Comparison of ENCODE assay signal across 28 mouse cellular contexts in genomic region chr7:98601715-98602114, GRCm38 (mm10). TPM values are rescaled to one million over a fixed set of nuclear protein-coding genes. Genes with fewer than 3 reads are reported as not detected.
A peak's percentile ranks its signal among the peaks of the same experiment; 100 is the strongest.
DNase-seq lines count a peak whose midpoint lies in the region; ATAC-seq and TF ChIP-seq lines count a peak whose summit lies in the region.
"Had no signal": no experiment of that assay in that cellular context is flagged by ENCODE, and none has a peak within 500 bp of the region (broad histone marks: within the 10 kb centered on the region; RNA-seq: fewer than 3 reads in every experiment).

No protein-coding gene starts in this region.

- no peaks in the 10 kb centered on the region for H3K9me3 ChIP-seq in lung, postnatal 0 days (ENCODE audit: low read length)
- H3K9me3 ChIP-seq in heart, embryonic 11.5 days (replicated peaks; ENCODE audit: control insufficient read depth, low read length) = no peaks in the 10 kb centered on the region
- H3K9me3 ChIP-seq: embryonic facial prominence, embryonic 12.5 days; embryonic facial prominence, embryonic 15.5 days; heart, embryonic 10.5 days; heart, embryonic 15.5 days; hindbrain, embryonic 10.5 days; hindbrain, embryonic 13.5 days had no signal

- no peak overlapping the region for H3K4me3 ChIP-seq in kidney, adult 2 months (ENCODE audit: insufficient read depth, low read depth, low read length)
- no peak overlapping the region for H3K4me3 ChIP-seq in lung, postnatal 0 days (ENCODE audit: low read depth, low read length)
- H3K4me3 ChIP-seq in heart, embryonic 11.5 days (ENCODE audit: low read depth, low read length) = no peak overlapping the region
- H3K4me3 ChIP-seq: embryonic facial prominence, embryonic 12.5 days; embryonic facial prominence, embryonic 15.5 days; gastrocnemius, adult 2 months; heart, adult 2 months; heart, embryonic 10.5 days; heart, embryonic 15.5 days; hindbrain, embryonic 10.5 days; hindbrain, embryonic 13.5 days had no signal

- H3K4me1 ChIP-seq in kidney, adult 2 months (ENCODE audit: control insufficient read depth, insufficient read depth, low read length) = no peaks in the 10 kb centered on the region
- no peaks in the 10 kb centered on the region for H3K4me1 ChIP-seq in lung, postnatal 0 days (ENCODE audit: insufficient read depth, low read depth, low read length)
- no peaks in the 10 kb centered on the region for H3K4me1 ChIP-seq in heart, embryonic 11.5 days (ENCODE audit: control insufficient read depth, insufficient read depth, low read length)
- H3K4me1 ChIP-seq: embryonic facial prominence, embryonic 12.5 days; embryonic facial prominence, embryonic 15.5 days; heart, embryonic 10.5 days; heart, embryonic 15.5 days; hindbrain, embryonic 10.5 days; hindbrain, embryonic 13.5 days had no signal

- no peak for TF ChIP-seq CTCF in kidney, adult 2 months (conservative IDR thresholded peaks at IDR 0.05; ENCODE audit: insufficient read depth, insufficient read length, low read depth, low read length)
- no peak for TF ChIP-seq CTCF in lung, postnatal 0 days (IDR thresholded peaks at IDR 0.05)

- H3K36me3 ChIP-seq in kidney, adult 2 months (ENCODE audit: control insufficient read depth, insufficient read depth, low read length) = no peaks in the 10 kb centered on the region; the same call in none of the 2 replicates
- H3K36me3 ChIP-seq in lung, postnatal 0 days (ENCODE audit: insufficient read depth, low read length) = peaks cover 6% of the 10 kb centered on the region; the same call in 1 of the 2 replicates
- no peaks in the 10 kb centered on the region for H3K36me3 ChIP-seq in heart, embryonic 11.5 days (ENCODE audit: control insufficient read depth, insufficient read depth, low read length)

- DNase-seq in kidney, adult 2 months = peak; percentile 33
- DNase-seq in kidney, adult 8-10 months = no peak
- peak; percentile 14 for DNase-seq in lung, postnatal 0 days (ENCODE audit: low spot score)
- no peak for DNase-seq in lung, postnatal 25 days (ENCODE audit: low spot score)
- DNase-seq in c-Kit-positive CD71-negative TER-119-negative erythroid progenitor cells, embryonic 14.5 days (ENCODE audit: low read depth) = peak; percentile 30
- no peak for DNase-seq in right cerebral cortex, postnatal 4 days
- DNase-seq: adrenal gland, adult 2 months; adrenal gland, postnatal 14 days; cerebellum, adult 18-20 months; cerebellum, adult 9-10 months; cerebellum, postnatal 14 days; forebrain, postnatal 0 days; gastrocnemius, adult 2 months; gastrocnemius, postnatal 14 days; heart, adult 2 months; heart, postnatal 10 days; heart, postnatal 36 days had no signal

- TF ChIP-seq EP300 in lung, postnatal 0 days (IDR thresholded peaks at IDR 0.05) = no peak

- H3K9ac ChIP-seq in lung, postnatal 0 days (replicated peaks; ENCODE audit: low read depth) = no peak overlapping the region
- no peak overlapping the region for H3K9ac ChIP-seq in heart, embryonic 11.5 days (ENCODE audit: low read depth, low read length)
- H3K9ac ChIP-seq: embryonic facial prominence, embryonic 12.5 days; embryonic facial prominence, embryonic 15.5 days; forebrain, postnatal 0 days; heart, embryonic 15.5 days; hindbrain, embryonic 13.5 days had no signal

- no peak for ATAC-seq in lung, postnatal 0 days
- ATAC-seq in megakaryocyte, adult 5-6 weeks (ENCODE audit: poor library complexity, severe bottlenecking) = 0 out of 2 replicates have a peak, but pooled peaks have one; percentile 18
- no peak for ATAC-seq in heart, embryonic 11.5 days (replicated peaks; ENCODE audit: insufficient number of reproducible peaks, low FRiP score, low TSS enrichment)
- ATAC-seq: CD4-positive, CD25-positive, alpha-beta regulatory T cell, adult 4 months; forebrain, embryonic 14.5 days; forebrain, postnatal 0 days; hindbrain, embryonic 16.5 days had no signal

- no peak overlapping the region for H3K27ac ChIP-seq in kidney, adult 2 months (ENCODE audit: insufficient read depth, low read depth, low read length)
- H3K27ac ChIP-seq in lung, postnatal 0 days (ENCODE audit: low read length) = no peak overlapping the region
- H3K27ac ChIP-seq in heart, embryonic 11.5 days (ENCODE audit: low read depth, low read length) = no peak overlapping the region
- H3K27ac ChIP-seq: embryonic facial prominence, embryonic 12.5 days; embryonic facial prominence, embryonic 15.5 days; gastrocnemius, adult 2 months; heart, embryonic 10.5 days; heart, embryonic 15.5 days; hindbrain, embryonic 10.5 days; hindbrain, embryonic 13.5 days had no signal

- no peaks in the 10 kb centered on the region for H3K27me3 ChIP-seq in kidney, adult 2 months (replicated peaks; ENCODE audit: control insufficient read depth, insufficient read depth, low read length)
- H3K27me3 ChIP-seq in lung, postnatal 0 days (replicated peaks; ENCODE audit: insufficient read depth, low read length) = no peaks in the 10 kb centered on the region
- H3K27me3 ChIP-seq in heart, embryonic 11.5 days (ENCODE audit: control insufficient read depth, insufficient read depth, low read length) = no peaks in the 10 kb centered on the region
- H3K27me3 ChIP-seq: embryonic facial prominence, embryonic 12.5 days; embryonic facial prominence, embryonic 15.5 days; heart, embryonic 15.5 days; hindbrain, embryonic 13.5 days had no signal

- WGBS in kidney, adult 2 months = 68% methylated on average over 4 of the region's 4 CpGs
- 71% methylated on average over 4 of the region's 4 CpGs for WGBS in lung, postnatal 0 days
- WGBS in heart, embryonic 11.5 days (ENCODE audit: insufficient replicate concordance) = 88% methylated on average over 4 of the region's 4 CpGs

- TF ChIP-seq POLR2A in kidney, adult 2 months (IDR thresholded peaks at IDR 0.05; ENCODE audit: low read depth, low read length) = no peak

- no peak overlapping the region for H3K4me2 ChIP-seq in lung, postnatal 0 days (replicated peaks; ENCODE audit: low read depth, low read length)
- H3K4me2 ChIP-seq in heart, embryonic 11.5 days = no peak overlapping the region
- H3K4me2 ChIP-seq: embryonic facial prominence, embryonic 12.5 days; embryonic facial prominence, embryonic 15.5 days; heart, embryonic 15.5 days; hindbrain, embryonic 13.5 days had no signal

RNA-seq across cellular contexts. Expression of gene Emsy, which starts 54.9 kb away (rescaled TPM):
- polyA plus RNA-seq in kidney, adult 2 months (2012; rRNA removed) = 17.3 and 20.9 TPM in 2 replicates
- 8.6 and 10.2 TPM in 2 replicates for polyA plus RNA-seq in lung, postnatal 0 days (2015; fragmentation: Nextera tagmentation; extraction: Ambion mirVana)
- total RNA-seq in megakaryocyte, adult 5-6 weeks (2015) = 71.4 and 79.9 TPM in 2 replicates
- 37.3 and 43.7 TPM in 2 replicates for total RNA-seq in megakaryocyte, adult 5-6 weeks (2017)
- polyA plus RNA-seq in heart, embryonic 11.5 days (2014; fragmentation: Nextera tagmentation; extraction: Ambion mirVana) = 42.5 and 44.1 TPM in 2 replicates

Comparison
In these comparisons a context has a peak if more than half of its experiments do, and no peak if none do; other contexts are left out.
1. DNase-seq: peak in kidney, adult 2 months (single experiment), lung, postnatal 0 days (single experiment) and c-Kit-positive CD71-negative TER-119-negative erythroid progenitor cells, embryonic 14.5 days (single experiment); none in kidney, adult 8-10 months (0 of 2), lung, postnatal 25 days (single experiment) and right cerebral cortex, postnatal 4 days (single experiment).